Mouse (Mus musculus): ENCODE measurements around the gene Clip4.

Clip4 gene

DNA sequence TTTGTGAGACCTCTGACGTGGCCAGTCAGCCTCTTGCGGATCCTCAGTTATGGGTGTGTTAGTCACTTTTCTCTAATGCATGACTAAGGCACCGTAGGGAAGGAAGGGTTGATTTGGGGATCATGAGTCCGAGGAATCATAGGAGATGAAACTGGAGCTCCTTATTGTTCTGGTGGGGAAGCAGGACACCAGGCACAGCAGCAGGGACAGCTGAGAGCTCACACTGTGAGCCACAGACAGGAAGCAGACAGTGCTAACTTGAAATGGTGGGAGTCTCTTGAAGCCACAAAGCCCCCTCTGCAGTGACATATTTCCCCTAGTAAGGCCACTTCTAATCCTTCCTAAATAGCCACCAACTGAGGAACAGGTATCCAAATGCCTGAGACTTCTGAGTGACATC is 22.8 kb downstream of the Clip4 start:
- DNase-seq (ENCODE audit: extremely low spot score, low read depth, low spot score) = no peak

DNA sequence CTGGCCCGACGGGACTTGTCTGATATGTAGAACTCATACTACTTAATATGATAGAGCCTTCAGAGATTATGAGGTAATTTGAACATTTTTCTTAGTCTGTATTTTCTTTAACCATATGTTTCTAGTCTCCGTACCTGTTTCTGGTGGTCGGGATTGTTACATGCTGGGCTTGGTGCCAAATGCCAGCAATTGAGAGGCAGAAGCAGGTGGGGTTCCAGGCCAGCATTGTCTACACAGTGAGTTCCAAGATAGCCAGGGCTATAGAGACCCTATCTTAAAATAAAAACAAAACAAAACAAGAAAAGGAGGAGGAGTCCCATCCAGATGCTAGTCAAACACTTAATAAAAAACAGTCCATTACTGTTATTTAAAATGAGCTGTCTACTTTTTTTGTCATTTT is 23.3 kb downstream of the Clip4 start:
- DNase-seq (ENCODE audit: extremely low spot score, low read depth, low spot score) = no peak

DNA sequence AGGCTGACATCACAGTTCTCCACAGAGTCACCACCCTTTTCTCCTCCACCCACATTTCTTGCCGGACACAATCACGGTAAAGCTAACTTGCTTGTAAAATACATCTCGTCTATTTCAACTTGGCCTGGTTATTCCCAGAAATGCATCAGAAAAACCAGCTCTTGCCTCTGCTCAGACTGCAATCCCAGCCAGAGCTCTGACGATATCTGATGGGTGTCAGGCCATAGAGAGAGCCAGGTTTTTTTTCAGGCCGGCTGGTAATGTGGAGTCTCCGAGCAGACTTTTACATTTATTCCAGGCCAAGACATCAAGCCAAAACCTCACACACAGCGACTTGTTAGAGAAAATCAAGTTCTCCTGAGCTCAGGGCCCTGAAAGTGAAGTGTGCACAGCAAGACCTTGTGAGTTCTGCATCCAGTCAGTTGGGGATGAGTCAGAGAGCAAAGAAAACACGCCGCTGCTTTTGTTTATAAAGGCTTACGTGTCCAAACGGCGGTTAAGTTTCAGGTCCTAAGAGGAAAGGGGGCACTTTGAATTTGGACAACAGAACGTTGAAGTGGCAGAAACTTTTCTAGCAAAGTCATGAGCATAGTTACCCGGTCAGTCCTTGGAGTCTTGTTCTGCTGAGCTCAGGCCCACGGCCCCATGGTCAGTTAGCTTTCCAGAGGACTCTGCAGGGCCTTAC is 27.4 kb downstream of the Clip4 start:
- no peak for DNase-seq (ENCODE audit: extremely low spot score, low read depth, low spot score)

DNA sequence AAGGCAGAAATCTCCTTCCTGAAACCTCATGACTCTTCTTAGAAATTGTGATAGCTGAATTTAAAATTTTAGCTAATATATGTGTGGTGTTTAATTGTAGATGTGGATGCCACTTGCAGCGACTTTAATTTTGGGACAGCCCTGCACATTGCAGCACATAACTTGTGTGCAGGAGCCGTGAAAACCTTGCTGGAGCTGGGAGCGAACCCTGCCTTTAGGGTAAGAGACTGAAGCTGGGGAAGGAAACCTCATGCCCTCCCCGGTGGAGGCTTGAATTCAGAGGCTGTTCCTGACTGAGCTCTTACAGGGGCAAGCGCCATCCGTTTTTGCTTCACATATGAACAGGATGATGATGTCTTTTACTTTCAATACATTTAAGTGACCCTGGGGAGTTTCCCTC is 35.2 kb downstream of the Clip4 start:
- no peak for DNase-seq (ENCODE audit: extremely low spot score, low read depth, low spot score)

DNA sequence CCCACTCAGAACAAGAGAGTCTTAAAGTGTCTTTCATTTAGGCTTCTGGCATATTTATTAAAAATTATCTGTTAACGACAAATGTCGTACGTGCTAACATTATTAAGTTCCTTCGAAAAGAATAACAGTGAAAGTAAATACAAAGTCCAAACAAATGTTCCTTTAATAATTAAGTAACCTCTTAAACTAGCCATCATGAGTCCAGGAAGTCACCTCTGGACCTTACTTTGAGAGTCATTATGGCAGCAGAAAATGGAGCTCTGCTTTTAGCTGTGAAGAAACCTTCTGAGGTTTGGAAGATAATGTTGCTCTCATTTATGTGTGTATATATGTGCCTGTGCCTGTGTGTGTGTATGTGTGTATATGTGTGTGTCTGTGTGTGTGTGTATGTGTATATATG is 35.6 kb downstream of the Clip4 start:
- DNase-seq (ENCODE audit: extremely low spot score, low read depth, low spot score) = no peak

DNA sequence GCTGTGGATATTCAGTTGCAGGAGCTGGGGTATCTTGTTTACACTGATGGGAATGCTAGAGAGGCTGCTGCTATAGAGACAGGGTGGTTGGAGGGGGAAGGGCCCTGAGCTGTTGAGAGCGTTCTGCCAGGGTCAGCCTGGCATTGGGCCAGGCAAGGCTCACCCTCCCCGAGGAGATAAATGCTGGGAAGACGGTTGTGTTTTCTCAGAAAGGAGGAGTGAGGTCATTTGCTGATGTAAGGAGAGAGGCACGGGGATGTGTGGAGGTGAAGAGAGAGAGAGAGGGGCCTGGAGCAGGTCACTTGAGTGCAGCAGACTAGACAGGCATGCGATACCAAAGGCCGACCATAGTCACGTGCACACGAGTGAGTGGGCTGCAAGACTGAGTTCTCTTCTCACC is 42.8 kb downstream of the Clip4 start:
- DNase-seq (ENCODE audit: extremely low spot score, low read depth, low spot score) = no peak

DNA sequence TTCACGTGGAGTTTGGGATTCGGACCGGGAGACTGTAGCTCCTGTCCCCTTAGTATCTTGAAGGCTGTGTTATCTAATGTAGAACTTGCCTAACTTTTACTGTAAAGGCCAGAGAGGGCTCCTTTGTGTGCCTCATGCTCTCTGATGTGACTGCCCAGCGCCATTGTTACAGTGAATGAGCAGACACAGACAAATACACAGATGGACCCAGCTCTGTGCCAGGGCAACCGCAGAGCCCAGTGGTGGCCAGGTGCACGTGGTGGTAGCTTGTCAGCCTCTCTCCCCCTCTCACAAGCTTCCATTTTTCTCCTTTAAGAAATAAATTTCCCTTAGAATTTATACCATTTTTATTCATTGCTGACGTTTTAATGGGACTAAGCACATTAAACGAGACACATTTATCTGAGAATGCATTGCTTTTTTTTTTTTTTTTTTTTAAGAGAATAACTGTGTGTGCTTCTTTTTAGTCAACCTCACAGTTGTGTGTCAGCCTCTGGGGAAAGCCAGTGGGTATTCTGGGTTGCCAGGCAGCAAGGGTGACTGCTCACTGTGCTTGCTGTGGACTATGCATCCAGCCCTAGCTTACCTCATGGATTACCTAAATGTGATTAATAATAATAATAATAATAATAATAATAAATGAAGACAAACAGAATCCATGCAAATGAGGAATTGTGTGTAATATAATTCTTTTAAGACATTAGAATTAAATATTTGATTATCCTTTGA is 48.0 kb downstream of the Clip4 start:
- DNase-seq (ENCODE audit: extremely low spot score, low read depth, low spot score) = no peak

DNA sequence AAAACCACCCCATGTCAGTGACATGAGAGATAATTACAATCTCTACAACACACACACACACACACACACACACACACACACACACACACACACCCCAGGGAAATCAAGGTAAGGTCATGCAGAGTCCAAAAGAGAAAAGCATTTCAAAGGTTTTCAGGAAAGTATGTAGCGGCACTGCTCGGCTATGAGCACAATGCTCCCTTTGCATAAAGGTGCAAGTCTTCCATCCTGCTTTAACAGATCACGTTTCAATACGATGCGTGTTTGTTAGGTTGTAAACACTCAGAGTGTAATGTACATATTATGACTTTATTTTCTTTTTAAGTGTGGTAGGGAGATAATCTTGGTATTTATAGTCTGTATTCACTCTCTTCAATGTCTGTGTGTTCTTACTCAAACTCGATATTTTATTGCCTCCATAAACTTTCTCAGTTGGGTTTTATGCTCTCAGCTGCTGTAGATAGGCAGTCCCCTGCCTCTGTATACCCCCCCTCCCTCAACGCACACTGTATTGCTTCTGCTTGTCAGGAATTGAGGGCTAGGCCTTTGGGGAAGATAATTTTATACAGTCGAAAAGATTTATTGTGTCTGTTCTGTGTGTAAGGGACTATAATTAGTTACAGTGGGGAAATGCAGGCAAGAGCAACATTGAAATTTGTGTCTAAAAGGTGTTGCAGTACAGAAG is 55.5 kb downstream of the Clip4 start:
- no peak for DNase-seq (ENCODE audit: extremely low spot score, low read depth, low spot score)

DNA sequence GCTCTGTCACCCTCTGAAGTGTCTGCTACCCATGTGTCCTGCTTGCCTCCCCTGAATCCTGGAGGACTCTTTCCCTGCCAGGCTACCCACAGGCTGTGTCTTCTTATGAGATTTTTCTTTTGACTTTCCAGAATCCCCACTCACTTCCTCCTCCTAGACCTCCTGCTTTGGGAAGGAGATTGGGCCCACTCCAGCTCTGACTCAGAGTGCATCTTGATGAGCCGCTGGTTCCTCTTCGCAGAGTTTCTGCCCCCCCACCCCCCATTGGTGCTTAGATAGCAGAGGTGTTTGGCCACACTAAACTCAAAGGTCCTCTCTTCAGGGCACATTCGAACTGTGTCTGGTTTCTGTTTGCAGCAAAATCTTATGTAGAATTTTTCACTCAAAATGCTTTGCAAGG is 58.3 kb downstream of the Clip4 start:
- DNase-seq (ENCODE audit: extremely low spot score, low read depth, low spot score) = no peak

DNA sequence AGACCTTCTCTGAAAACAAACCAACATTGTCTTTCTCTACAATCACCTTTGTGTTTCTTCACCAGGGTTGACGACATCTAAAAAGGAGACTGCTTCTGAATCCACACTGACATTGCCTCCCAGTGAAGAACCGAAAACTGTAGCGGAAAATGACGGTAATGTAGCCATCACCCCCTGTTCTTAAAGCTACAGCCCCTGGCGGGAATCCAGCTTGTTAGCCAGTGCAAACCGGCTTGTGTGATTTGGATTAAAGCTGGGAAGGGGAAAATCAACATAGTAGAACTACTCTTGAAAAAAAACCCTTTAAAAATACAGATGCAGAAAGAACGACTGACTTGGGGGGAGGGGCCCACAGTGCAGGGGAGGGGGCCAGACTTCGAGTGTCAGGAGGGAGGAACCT is 59.4 kb downstream of the Clip4 start:
- DNase-seq (ENCODE audit: extremely low spot score, low read depth, low spot score) = no peak

DNA sequence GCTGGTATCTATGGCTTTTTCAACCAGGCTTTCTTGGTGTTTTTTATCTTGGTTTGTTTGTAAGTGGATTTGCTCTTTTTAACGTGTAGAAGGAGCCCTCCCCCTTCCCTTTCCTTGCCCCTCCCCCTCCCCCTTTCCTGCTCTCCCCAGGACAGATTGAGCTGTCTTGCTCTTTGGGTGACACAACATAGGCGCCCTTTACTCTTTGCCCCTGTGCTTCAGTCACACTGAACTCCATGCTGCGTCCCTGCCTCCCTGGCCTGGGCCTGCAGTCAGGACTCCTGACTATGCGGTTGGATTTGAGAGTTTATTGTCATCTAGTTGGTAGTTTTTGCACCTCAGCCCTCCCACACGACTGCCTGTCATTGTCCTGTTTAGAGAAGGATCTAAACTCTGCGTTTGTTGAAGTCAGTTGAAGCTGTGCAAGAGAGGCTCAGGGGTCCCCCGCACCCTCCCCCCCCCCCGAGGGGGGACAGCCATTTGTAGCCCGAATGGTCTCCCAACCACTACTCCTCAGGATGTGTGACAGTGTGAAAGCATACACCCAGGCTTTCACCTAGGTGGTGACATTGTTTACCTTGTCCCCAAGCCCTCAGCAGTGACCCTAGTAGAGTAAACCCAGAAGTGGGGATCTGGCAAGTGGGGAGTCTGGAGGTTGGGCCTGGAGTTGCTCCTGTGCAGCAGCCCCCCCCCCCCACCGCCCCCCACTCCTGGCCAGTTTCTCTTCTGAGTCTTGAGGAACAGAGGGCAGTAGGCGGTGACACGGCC is 60.6 kb downstream of the Clip4 start:
- DNase-seq (ENCODE audit: extremely low spot score, low read depth, low spot score) = no peak

DNA sequence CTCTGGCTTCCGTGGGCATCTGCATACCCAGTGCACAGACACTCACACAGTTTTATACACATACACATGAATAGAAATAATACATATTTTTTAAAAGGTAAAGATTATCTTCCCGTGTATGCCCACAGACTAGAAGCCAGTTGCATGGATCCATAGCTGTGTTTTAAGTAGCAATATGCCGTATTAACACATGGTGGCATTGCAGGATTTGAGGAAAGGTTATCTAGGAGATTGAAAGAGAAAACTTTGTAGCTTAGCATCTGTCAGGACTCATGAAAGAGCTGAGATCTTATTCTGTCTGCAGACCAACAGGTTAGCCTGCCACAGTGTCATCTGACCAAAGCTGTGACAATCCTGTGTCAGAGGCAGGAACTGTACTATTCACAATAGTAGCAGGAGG is 63.7 kb downstream of the Clip4 start:
- no peak for DNase-seq (ENCODE audit: extremely low spot score, low read depth, low spot score)

DNA sequence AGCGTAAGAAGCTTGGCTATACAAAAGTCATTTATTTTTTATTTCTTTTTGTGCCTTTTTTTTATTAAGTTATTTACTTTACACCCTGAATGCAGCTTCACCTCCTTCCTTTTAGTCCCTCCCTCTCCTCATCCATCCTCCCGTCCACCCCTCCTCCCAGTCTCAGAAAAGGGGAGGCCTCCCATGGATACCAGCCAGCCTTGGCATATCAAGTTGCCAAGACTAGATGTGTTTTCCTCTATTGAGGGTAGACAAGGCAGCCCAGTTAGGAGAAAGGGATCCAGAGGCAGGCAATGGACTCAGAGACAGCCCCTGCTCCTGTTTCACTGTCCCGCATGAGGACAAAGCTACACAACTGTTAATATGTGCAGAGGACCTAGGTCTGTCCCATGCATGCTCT is 93.9 kb downstream of the Clip4 start:
- DNase-seq (ENCODE audit: extremely low spot score, low read depth, low spot score) = no peak

DNA sequence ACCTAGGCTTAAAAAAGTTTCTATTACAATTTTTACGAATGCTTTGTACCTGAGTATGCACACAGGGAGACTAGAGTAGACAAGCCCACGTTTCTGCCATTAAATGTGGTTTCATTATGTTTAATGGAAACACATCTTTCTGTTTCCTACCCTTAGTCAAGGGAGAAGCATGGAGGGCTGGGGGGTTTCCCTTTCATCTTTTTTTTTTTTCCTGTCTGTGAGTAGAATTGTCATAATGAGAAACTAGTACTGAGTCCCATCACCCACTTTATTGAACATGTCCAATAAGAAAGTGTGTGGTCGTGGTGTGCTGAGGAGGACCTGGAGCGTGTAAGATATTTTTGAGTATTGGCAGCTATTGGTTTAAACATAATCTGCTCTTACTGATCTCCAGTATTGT is 94.6 kb downstream of the Clip4 start:
- DNase-seq (ENCODE audit: extremely low spot score, low read depth, low spot score) = no peak

DNA sequence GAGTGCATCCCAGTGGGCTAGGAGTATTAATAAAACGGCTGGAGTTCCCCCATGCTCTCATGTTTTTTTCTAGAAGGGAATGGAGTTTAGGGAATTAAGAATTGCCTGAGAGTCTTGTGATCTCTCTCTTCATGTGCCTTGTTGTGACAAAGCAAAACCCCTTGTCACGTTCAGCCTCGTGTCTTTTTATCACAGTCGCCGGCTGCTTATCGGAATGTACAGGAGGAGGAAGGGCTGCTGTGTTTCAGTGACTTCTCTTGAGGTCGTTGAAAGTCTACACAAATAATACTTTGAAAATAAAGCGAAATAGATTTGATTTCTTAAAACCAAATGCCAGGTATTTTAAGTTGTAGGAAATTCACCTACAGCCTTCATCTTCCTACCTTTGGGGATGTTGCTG is 95.8 kb downstream of the Clip4 start:
- no peak for DNase-seq (ENCODE audit: extremely low spot score, low read depth, low spot score)

DNA sequence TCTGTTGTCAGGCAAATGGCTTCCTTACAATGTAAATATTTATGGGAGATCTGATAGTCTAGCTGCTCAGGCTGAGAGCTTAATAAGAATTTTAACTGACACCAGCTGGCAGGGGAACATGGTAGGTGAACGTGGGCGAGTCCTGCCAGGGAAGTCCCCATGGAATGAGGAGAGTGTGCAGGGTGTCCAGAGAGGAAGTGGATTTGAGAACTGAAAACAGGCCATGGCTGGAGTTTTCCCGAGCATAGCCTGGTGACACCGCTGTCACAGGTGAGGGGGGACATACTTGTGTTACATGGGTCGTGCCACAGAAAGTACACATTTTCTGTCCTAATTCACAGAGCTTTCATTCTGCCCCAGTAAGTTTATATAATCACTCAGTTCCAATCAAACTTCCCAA is 97.2 kb downstream of the Clip4 start:
- no peak for DNase-seq (ENCODE audit: extremely low spot score, low read depth, low spot score)

DNA sequence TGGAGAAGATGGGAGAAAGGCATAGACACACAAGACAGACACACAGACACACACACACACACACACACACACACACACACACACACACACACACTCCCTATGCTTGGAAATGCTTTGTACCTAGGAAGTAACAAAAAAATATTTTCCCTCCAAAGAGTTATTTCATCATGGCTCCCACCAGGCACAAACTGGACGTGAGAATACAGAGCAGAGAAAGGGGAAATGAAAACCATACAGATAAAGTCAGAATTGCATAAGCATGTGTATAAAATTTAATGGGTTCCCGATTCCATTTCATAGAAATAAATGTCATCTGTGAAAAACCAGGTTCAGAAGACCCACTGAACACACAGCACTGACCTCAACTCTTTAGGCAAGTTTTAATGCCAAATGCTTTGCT is 99.6 kb downstream of the Clip4 start:
- DNase-seq (ENCODE audit: extremely low spot score, low read depth, low spot score) = no peak

DNA sequence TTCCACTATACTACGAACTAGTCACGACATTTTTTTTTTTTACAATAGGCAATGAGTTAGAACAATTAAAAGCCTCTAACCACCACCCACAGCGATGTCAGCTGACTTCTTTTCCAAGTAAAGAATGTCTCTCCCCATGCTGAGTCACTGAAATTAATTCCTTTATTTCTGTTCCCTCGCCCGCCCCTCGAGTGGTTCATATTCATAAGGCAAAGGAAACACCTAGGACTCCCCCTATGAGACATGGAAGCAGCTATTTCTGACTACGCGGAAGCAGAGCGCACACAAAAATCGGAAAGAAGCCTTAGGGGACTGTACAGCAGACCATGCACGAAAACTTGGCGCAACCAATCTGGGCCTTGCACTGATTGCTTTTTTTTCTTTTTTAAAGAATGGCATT is 100.6 kb downstream of the Clip4 start:
- DNase-seq (ENCODE audit: extremely low spot score, low read depth, low spot score) = no peak

DNA sequence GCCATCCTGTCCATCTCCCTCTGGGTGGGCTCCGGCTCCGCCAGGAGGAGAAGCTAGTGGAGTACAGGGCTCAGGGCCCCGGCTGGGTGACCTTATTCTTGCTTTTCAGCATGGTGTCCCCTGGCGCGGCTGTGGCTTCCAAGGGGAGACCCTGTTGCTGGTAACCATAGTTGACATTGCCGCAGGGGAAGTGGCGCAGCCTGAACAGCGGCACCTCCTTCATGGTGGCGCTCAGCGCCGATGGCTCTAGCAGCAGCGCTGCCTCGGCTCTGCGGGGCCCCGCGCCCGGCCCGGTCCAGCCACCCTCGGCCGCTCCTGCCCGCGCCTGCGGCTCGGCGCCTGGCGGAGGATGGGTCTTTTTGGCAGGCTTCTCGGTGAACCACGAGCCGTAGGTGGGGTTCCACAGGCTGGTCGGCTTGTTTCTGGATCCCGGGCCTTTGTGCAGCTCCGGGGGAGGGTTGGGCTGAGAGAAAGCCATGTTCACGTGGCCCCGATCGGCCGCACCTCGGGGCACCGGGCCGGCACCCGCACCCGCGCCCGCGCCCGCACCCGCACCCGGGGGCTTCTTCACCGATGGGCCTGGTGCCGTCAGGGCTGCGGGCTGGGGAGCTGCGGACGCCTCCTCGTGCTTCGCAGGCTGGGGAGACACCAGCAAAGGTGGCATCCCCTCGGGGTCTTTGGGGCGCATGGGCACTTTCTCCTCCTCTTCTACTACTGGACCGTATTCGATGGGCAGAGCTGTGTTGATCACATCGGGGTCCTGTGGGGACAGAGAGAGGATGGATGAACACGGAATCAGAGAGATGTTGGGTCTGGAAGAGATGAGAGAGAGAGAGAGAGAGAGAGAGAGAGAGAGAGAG is 101.3 kb downstream of the Clip4 start:
- no peak for DNase-seq (ENCODE audit: extremely low spot score, low read depth, low spot score)

DNA sequence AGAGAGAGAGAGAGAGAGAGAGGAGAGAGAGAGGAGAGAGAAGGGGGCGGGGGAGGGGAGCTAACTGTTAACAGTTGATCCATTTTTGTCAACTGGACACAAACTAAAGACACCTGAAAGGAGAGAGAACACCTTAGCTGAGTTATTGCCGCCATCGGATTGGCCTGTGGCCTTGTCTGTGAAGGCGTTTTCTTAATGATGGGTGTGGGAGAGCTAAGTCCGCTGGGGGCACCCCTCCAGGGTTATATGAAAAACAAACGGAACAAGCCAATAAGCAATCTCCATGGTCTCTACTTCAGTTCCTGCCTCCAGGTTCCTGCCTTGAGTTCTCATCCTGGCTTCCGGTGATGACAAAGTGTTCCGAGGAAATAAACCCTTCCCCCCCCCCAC is 102.0 kb downstream of the Clip4 start:
- no peak for DNase-seq (ENCODE audit: extremely low spot score, low read depth, low spot score)

DNA sequence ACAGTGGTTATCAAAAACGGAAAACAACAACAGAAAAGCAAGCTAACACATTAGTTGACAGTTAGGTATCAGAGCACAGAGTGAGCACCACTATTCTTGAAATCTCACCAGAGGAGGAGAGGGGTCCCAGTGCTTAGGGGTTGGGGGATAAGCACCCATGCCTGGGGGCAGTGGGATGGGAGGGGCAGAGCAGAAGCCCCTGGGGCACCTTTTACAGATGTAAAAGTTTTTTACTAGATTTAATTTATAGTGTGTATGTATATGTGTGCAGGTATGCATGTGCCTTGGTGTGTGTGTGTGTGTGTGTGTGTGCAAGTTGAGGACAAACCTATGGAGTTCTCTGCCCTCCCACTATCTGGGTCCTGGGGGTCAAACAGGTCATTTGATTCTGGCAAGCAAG is 102.4 kb downstream of the Clip4 start:
- DNase-seq (ENCODE audit: extremely low spot score, low read depth, low spot score) = no peak

Measured in hindlimb bud, embryonic 11.5 days (tissue).